Mouse (Mus musculus) lung, embryonic 15.5 days (tissue): ENCODE results near the gene Elp5. TPM values are rescaled to one million over a fixed set of nuclear protein-coding genes. Genes with fewer than 3 reads are reported as not detected.

Experiments
- ATAC-seq: fragments of 200-750 bp; cut with Nextera tagmentation; 2 replicates; pipeline ENCODE4 v1.8.0; 2017; ENCODE audit warnings: moderate number of reproducible peaks, borderline replicate concordance; ENCODE audit not compliant: low FRiP score, low TSS enrichment; ENCODE audit errors: extremely low read depth
- H3K27ac ChIP-seq: fragments of 300-500 bp; sonication (generic); 2 replicates; pipeline ENCODE4 v1.5.1; 2015; ENCODE audit warnings: moderate library complexity, mild to moderate bottlenecking, inconsistent platforms
- H3K27me3 ChIP-seq: fragments of 300-500 bp; sonication (generic); 2 replicates; pipeline ENCODE4 v1.6.1; 2015; ENCODE audit warnings: inconsistent platforms
- H3K36me3 ChIP-seq: fragments of 300-500 bp; sonication (generic); 2 replicates; pipeline ENCODE4 v1.6.1; 2015; ENCODE audit warnings: inconsistent platforms
- H3K4me1 ChIP-seq: fragments of 300-500 bp; sonication (generic); 2 replicates; pipeline ENCODE4 v1.6.1; 2015; ENCODE audit warnings: inconsistent platforms
- H3K4me2 ChIP-seq: fragments of 300-500 bp; sonication (generic); 2 replicates; pipeline ENCODE4 v1.6.1; 2015; ENCODE audit warnings: inconsistent platforms, mild to moderate bottlenecking, moderate library complexity
- H3K4me3 ChIP-seq: fragments of 300-500 bp; sonication (generic); 2 replicates; pipeline ENCODE4 v1.5.1; 2015; ENCODE audit warnings: mild to moderate bottlenecking, inconsistent platforms
- H3K9ac ChIP-seq: fragments of 300-500 bp; sonication (generic); 2 replicates; pipeline ENCODE4 v1.6.1; 2015; ENCODE audit warnings: inconsistent platforms
- H3K9me3 ChIP-seq: fragments of 300-500 bp; sonication (generic); 2 replicates; pipeline ENCODE4 v1.6.1; 2016; ENCODE audit warnings: inconsistent platforms
- WGBS: fragments of 180-500 bp; shearing (Covaris S2); methylation state at CpG from one replicate; pipeline ENCODE4 v1.1.7; 2015; 5-methylcytosine and 5-hydroxymethylcytosine counted together
- polyA plus RNA-seq: library from polyadenylated mRNA; unstranded; fragments of >200 nt; fragmentation: Nextera tagmentation; extraction: Ambion mirVana; gene quantifications from 2 replicates; pipeline ENCODE4 v1.2.1, GENCODE M21; 2015

Elp5 gene
- polyA plus RNA-seq, 1 experiment from 2014 or later: 106 TPM

GRCm38 (mm10) chr11:70014051-70014450, 31.7 kb upstream of the Elp5 start:
- H3K4me2 ChIP-seq: peak overlapping the region; percentile 93
- ATAC-seq: no peak
- no peak overlapping the region for H3K27ac ChIP-seq
- H3K36me3 ChIP-seq: peaks cover 41% of the 10 kb centered on the region
- no peaks in the 10 kb centered on the region for H3K27me3 ChIP-seq
- 0 out of 2 replicates have a peak overlapping the region, but pooled peaks have one; percentile 61 for H3K4me3 ChIP-seq
- H3K9ac ChIP-seq: no peak overlapping the region
- 55% methylated on average over 5 of the region's 5 CpGs for WGBS
- H3K4me1 ChIP-seq: peaks cover 37% of the 10 kb centered on the region
- H3K9me3 ChIP-seq: no peaks in the 10 kb centered on the region

GRCm38 (mm10) chr11:70013408-70013807, 31.1 kb upstream of the Elp5 start:
- Histone ChIP-seq H3K27me3 (no peaks in the 10 kb centered on the region), H3K36me3 (peaks cover 47% of the 10 kb centered on the region), H3K4me3 (no peak overlapping the region), H3K4me1 (peaks cover 32% of the 10 kb centered on the region), H3K27ac (no peak overlapping the region), H3K9ac (no peak overlapping the region), H3K9me3 (no peaks in the 10 kb centered on the region), H3K4me2 (no peak overlapping the region)
- 86% methylated on average over 3 of the region's 3 CpGs for WGBS
- no peak for ATAC-seq

- Histone ChIP-seq H3K36me3 (peaks cover 52% of the 10 kb centered on the region), H3K4me1 (peaks cover 30% of the 10 kb centered on the region)
Measured at GRCm38 (mm10) chr11:70012931-70013330, 30.6 kb upstream of the Elp5 start.

GRCm38 (mm10) chr11:70010961-70011360, 28.6 kb upstream of the Elp5 start:
- Histone ChIP-seq H3K4me2 (no peak overlapping the region), H3K27me3 (no peaks in the 10 kb centered on the region), H3K4me3 (no peak overlapping the region), H3K9me3 (no peaks in the 10 kb centered on the region), H3K27ac (no peak overlapping the region), H3K36me3 (peaks cover 71% of the 10 kb centered on the region), H3K4me1 (peaks cover 18% of the 10 kb centered on the region), H3K9ac (no peak overlapping the region)
- ATAC-seq: no peak
- 86% methylated on average over 10 of the region's 10 CpGs for WGBS

More at GRCm38 (mm10) chr11:70012931-70013330, 30.6 kb upstream of the Elp5 start:
- Histone ChIP-seq H3K27ac (no peak overlapping the region), H3K4me3 (no peak overlapping the region), H3K4me2 (no peak overlapping the region), H3K9me3 (no peaks in the 10 kb centered on the region), H3K9ac (no peak overlapping the region), H3K27me3 (no peaks in the 10 kb centered on the region)
- WGBS: 82% methylated on average over 9 of the region's 9 CpGs
- ATAC-seq: no peak

GRCm38 (mm10) chr11:70010548-70010947, 28.2 kb upstream of the Elp5 start:
- ATAC-seq: no peak
- Histone ChIP-seq H3K4me2 (no peak overlapping the region), H3K9ac (no peak overlapping the region), H3K4me1 (peaks cover 16% of the 10 kb centered on the region), H3K36me3 (peaks cover 74% of the 10 kb centered on the region), H3K9me3 (no peaks in the 10 kb centered on the region), H3K4me3 (no peak overlapping the region), H3K27ac (no peak overlapping the region), H3K27me3 (no peaks in the 10 kb centered on the region)
- WGBS: 81% methylated on average over 12 of the region's 12 CpGs

- H3K4me1 ChIP-seq: peaks cover 13% of the 10 kb centered on the region
- no peak overlapping the region for H3K9ac ChIP-seq
- ATAC-seq: no peak
- 89% methylated on average over 6 of the region's 6 CpGs for WGBS
- no peak overlapping the region for H3K4me2 ChIP-seq
- H3K27me3 ChIP-seq: no peaks in the 10 kb centered on the region
- H3K36me3 ChIP-seq: peaks cover 74% of the 10 kb centered on the region
- no peaks in the 10 kb centered on the region for H3K9me3 ChIP-seq
- H3K4me3 ChIP-seq: no peak overlapping the region
- no peak overlapping the region for H3K27ac ChIP-seq
Measured at GRCm38 (mm10) chr11:70010033-70010432, 27.7 kb upstream of the Elp5 start.

GRCm38 (mm10) chr11:70005521-70005920, 23.2 kb upstream of the Elp5 start:
- Histone ChIP-seq H3K27ac (no peak overlapping the region), H3K4me1 (peaks cover 25% of the 10 kb centered on the region), H3K4me3 (no peak overlapping the region), H3K4me2 (no peak overlapping the region), H3K9me3 (no peaks in the 10 kb centered on the region), H3K27me3 (no peaks in the 10 kb centered on the region), H3K9ac (no peak overlapping the region), H3K36me3 (peaks cover 48% of the 10 kb centered on the region)
- WGBS: 60% methylated on average over 5 of the region's 5 CpGs
- ATAC-seq: no peak

- H3K36me3 ChIP-seq: peaks cover 41% of the 10 kb centered on the region
- H3K4me1 ChIP-seq: peaks cover 39% of the 10 kb centered on the region
- 88% methylated on average over 2 of the region's 2 CpGs for WGBS
- no peaks in the 10 kb centered on the region for H3K27me3 ChIP-seq
- H3K9ac ChIP-seq: no peak overlapping the region
- no peak overlapping the region for H3K27ac ChIP-seq
- H3K4me3 ChIP-seq: no peak overlapping the region
- peak overlapping the region; percentile 75 for H3K4me2 ChIP-seq
- H3K9me3 ChIP-seq: no peaks in the 10 kb centered on the region
- ATAC-seq: no peak
Measured at GRCm38 (mm10) chr11:70002471-70002870, 20.2 kb upstream of the Elp5 start.

GRCm38 (mm10) chr11:70001865-70002264, 19.5 kb upstream of the Elp5 start:
- peak overlapping the region; percentile 78 for H3K4me3 ChIP-seq
- peaks cover 35% of the 10 kb centered on the region for H3K36me3 ChIP-seq
- peaks cover 40% of the 10 kb centered on the region for H3K4me1 ChIP-seq

GRCm38 (mm10) chr11:70001159-70001558, 18.8 kb upstream of the Elp5 start:
- Histone ChIP-seq H3K27ac (peak overlapping the region; percentile 96), H3K27me3 (no peaks in the 10 kb centered on the region), H3K36me3 (peaks cover 28% of the 10 kb centered on the region), H3K4me1 (peaks cover 40% of the 10 kb centered on the region), H3K9ac (peak overlapping the region; percentile 73), H3K9me3 (no peaks in the 10 kb centered on the region), H3K4me2 (peak overlapping the region; percentile 75), H3K4me3 (peak overlapping the region; percentile 78)
- no peak for ATAC-seq
- 6% methylated on average over 8 of the region's 8 CpGs for WGBS

More at GRCm38 (mm10) chr11:70001865-70002264, 19.5 kb upstream of the Elp5 start:
- Histone ChIP-seq H3K9me3 (no peaks in the 10 kb centered on the region), H3K4me2 (peak overlapping the region; percentile 75), H3K9ac (no peak overlapping the region), H3K27ac (no peak overlapping the region), H3K27me3 (no peaks in the 10 kb centered on the region)
- ATAC-seq: no peak

- Histone ChIP-seq H3K4me1 (peaks cover 40% of the 10 kb centered on the region), H3K27ac (peak within 1 kb of the TSS; percentile 96), H3K36me3 (peaks cover 24% of the 10 kb centered on the region), H3K4me2 (peak within 1 kb of the TSS; percentile 75), H3K27me3 (no peaks in the 10 kb centered on the region), H3K9ac (peak within 1 kb of the TSS; percentile 73), H3K9me3 (no peaks in the 10 kb centered on the region), H3K4me3 (peak within 1 kb of the TSS; percentile 78)
- peak; percentile 66; the same call in 1 of the 2 replicates for ATAC-seq
- 0% methylated on average over 48 of the region's 48 CpGs for WGBS
Measured at GRCm38 (mm10) chr11:70000396-70000898, 18.1 kb upstream of the Elp5 start, which contains the start of gene Dvl2. Gene Dvl2, plus strand, starts transcription at chr11:70000595.

- peak overlapping the region; percentile 55 for H3K27ac ChIP-seq
- no peak for ATAC-seq
- H3K4me2 ChIP-seq: no peak overlapping the region
- no peaks in the 10 kb centered on the region for H3K27me3 ChIP-seq
- no peaks in the 10 kb centered on the region for H3K9me3 ChIP-seq
- WGBS: 76% methylated on average over 8 of the region's 8 CpGs
- no peak overlapping the region for H3K4me3 ChIP-seq
- peaks cover 24% of the 10 kb centered on the region for H3K36me3 ChIP-seq
- peaks cover 41% of the 10 kb centered on the region for H3K4me1 ChIP-seq
- no peak overlapping the region for H3K9ac ChIP-seq
Measured at GRCm38 (mm10) chr11:69999666-70000065, 17.3 kb upstream of the Elp5 start.
